Mouse (Mus musculus) layer of hippocampus, postnatal 14 days (tissue): ENCODE measurements at regions not wholly inside any gene's neighbourhood (a gene's known extent, or its start where the extent isn't known, plus 50 kb on each side); places are given as distances from the start of the nearest gene placed in this dataset.
A peak's percentile ranks its signal among the peaks of the same experiment; 100 is the strongest.

Experiments
- DNase-seq, 2 experiments: peaks; one replicate each; pipeline ENCODE4 v3.0.0; 2021 to 2022; ENCODE audit warnings: low spot score in 2 of 2, mixed read lengths in 1 of 2

GRCm38 (mm10) chr13:18063677-18064076 is 70.5 kb upstream of the Yae1d1 start:
- no peak for DNase-seq

- no peak for DNase-seq
These were observed 67.1 kb upstream of the Yae1d1 start for GRCm38 (mm10) chr13:18060265-18060664.

GRCm38 (mm10) chr13:18057231-18057912 is 64.2 kb upstream of the Yae1d1 start:
- peak; percentile 34 to 87 for DNase-seq

- DNase-seq, result no peak
These were observed 63.7 kb upstream of the Yae1d1 start for GRCm38 (mm10) chr13:18056816-18057215.

- DNase-seq, result no peak
These were observed 50.0 kb upstream of the Yae1d1 start for GRCm38 (mm10) chr13:18043154-18043553.
